Mouse (Mus musculus) ES-E14 (cell line): ENCODE results near the gene Zgpat.

Experiments
- CHD2 ChIP-seq: IDR thresholded peaks from 2 replicates; pipeline ENCODE4 v1.6.1; 2014; ENCODE audit warnings: mild to moderate bottlenecking, low read depth, low read length, inconsistent platforms
- HCFC1 ChIP-seq: IDR thresholded peaks from 2 replicates; pipeline ENCODE4 v1.6.1; 2012; ENCODE audit warnings: low read length, inconsistent platforms, borderline replicate concordance; ENCODE audit not compliant: insufficient read depth
- MAFK ChIP-seq: IDR thresholded peaks from 2 replicates; pipeline ENCODE4 v1.6.1; 2014; ENCODE audit warnings: mild to moderate bottlenecking, low read depth, low read length, inconsistent platforms; ENCODE audit not compliant: insufficient read depth
- ZC3H11A ChIP-seq: IDR thresholded peaks from 2 replicates; pipeline ENCODE4 v1.6.1; 2012; ENCODE audit warnings: low read depth, mild to moderate bottlenecking, inconsistent platforms, low read length, borderline replicate concordance
- ZNF384 ChIP-seq: IDR thresholded peaks from 2 replicates; pipeline ENCODE4 v1.6.1; 2012; ENCODE audit warnings: low read depth, low read length, inconsistent platforms

- TF ChIP-seq CHD2 (no peak), MAFK (no peak), HCFC1 (no peak), ZNF384 (no peak), ZC3H11A (no peak)
Observed at GRCm38 (mm10) chr2:181380251-181380650, 15.5 kb downstream of the Zgpat start.
